Mouse (Mus musculus) cerebellum, adult 2 months (tissue): Measurements from ENCODE around the gene Minpp1. TPM values are rescaled to one million over a fixed set of nuclear protein-coding genes. Genes with fewer than 3 reads are reported as not detected.

Source experiments
- DNase-seq, 2 experiments: peaks; one replicate each; pipeline ENCODE4 v3.0.0; 2021
- H3K27ac ChIP-seq: fragments of 200-500 bp; 2 replicates; pipeline ENCODE4 v1.5.1; 2012; ENCODE audit warnings: low read length, control low read depth, inconsistent platforms; ENCODE audit not compliant: insufficient read depth
- H3K27me3 ChIP-seq: fragments of 200-500 bp; 2 replicates; pipeline ENCODE4 v1.6.1; 2012; ENCODE audit warnings: inconsistent platforms, mild to moderate bottlenecking, low read length, moderate library complexity; ENCODE audit not compliant: control insufficient read depth, insufficient read depth
- H3K4me1 ChIP-seq: fragments of 200-500 bp; 2 replicates; pipeline ENCODE4 v1.6.1; 2011; ENCODE audit warnings: low read length; ENCODE audit not compliant: control insufficient read depth, insufficient read depth
- H3K4me3 ChIP-seq: fragments of 200-500 bp; replicated peaks from 2 replicates; pipeline ENCODE3; 2011; ENCODE audit warnings: mild to moderate bottlenecking, low read depth, low read length, control low read depth; ENCODE audit not compliant: insufficient read depth
- CTCF ChIP-seq: fragments of 200-500 bp; IDR thresholded peaks from 2 replicates; pipeline ENCODE4 v1.5.1; 2011; ENCODE audit warnings: low read depth, mild to moderate bottlenecking, control low read depth, low read length, moderate library complexity, borderline replicate concordance; ENCODE audit not compliant: insufficient read depth
- POLR2A ChIP-seq: fragments of 200-500 bp; IDR thresholded peaks from 2 replicates; pipeline ENCODE4 v1.6.1; 2011; ENCODE audit warnings: low read length, control low read depth, borderline replicate concordance; ENCODE audit not compliant: insufficient read depth
- WGBS: fragments of 180-500 bp; shearing (Covaris S2); methylation state at CpG from one replicate; pipeline ENCODE4 v1.1.7; 2018; 5-methylcytosine and 5-hydroxymethylcytosine counted together
- polyA plus RNA-seq: library from polyadenylated mRNA; depleted of rRNA; stranded (reverse); fragments of >200 nt; gene quantifications from 2 replicates; pipeline ENCODE4 v1.2.3, GENCODE M21; 2012; rRNA removed

The Minpp1 gene
- polyA plus RNA-seq, 1 experiment = 41.3 TPM

GRCm38 (mm10) chr19:32551442-32551841 is 65.9 kb downstream of the Minpp1 start:
- WGBS = 62% methylated on average over 3 of the region's 3 CpGs
- DNase-seq = no peak
- no peaks in the 10 kb centered on the region for H3K27me3 ChIP-seq
- no peak overlapping the region for H3K27ac ChIP-seq
- TF ChIP-seq POLR2A (no peak), CTCF (no peak)
- H3K4me3 ChIP-seq = no peak overlapping the region
- H3K4me1 ChIP-seq = peaks cover 3% of the 10 kb centered on the region; the same call in 1 of the 2 replicates

GRCm38 (mm10) chr19:32552106-32552505 is 66.5 kb downstream of the Minpp1 start:
- H3K27me3 ChIP-seq = no peaks in the 10 kb centered on the region
- TF ChIP-seq POLR2A = no peak
- TF ChIP-seq CTCF = no peak
- WGBS = 50% methylated on average over 1 of the region's 1 CpGs
- H3K27ac ChIP-seq = no peak overlapping the region
- no peak for DNase-seq
- no peak overlapping the region for H3K4me3 ChIP-seq
- peaks cover 3% of the 10 kb centered on the region; the same call in 1 of the 2 replicates for H3K4me1 ChIP-seq

GRCm38 (mm10) chr19:32553310-32553709 is 67.7 kb downstream of the Minpp1 start:
- no peak for DNase-seq
- Histone ChIP-seq H3K4me1 (peaks cover 3% of the 10 kb centered on the region; the same call in 1 of the 2 replicates), H3K27ac (no peak overlapping the region), H3K27me3 (no peaks in the 10 kb centered on the region), H3K4me3 (no peak overlapping the region)
- no peak for TF ChIP-seq POLR2A
- no peak for TF ChIP-seq CTCF
- 76% methylated on average over 3 of the region's 3 CpGs for WGBS

GRCm38 (mm10) chr19:32555257-32555656 is 69.7 kb downstream of the Minpp1 start:
- Histone ChIP-seq H3K4me1 (peaks cover 3% of the 10 kb centered on the region; the same call in 1 of the 2 replicates), H3K27ac (no peak overlapping the region), H3K27me3 (no peaks in the 10 kb centered on the region), H3K4me3 (no peak overlapping the region)
- WGBS = 3% methylated on average over 3 of the region's 3 CpGs
- TF ChIP-seq POLR2A (no peak), CTCF (no peak)
- peak; percentile 10 to 37 for DNase-seq

Other genes starting within 250 kb of the Minpp1 start
- 34.7 and 38.8 TPM in 2 replicates for gene Sgms1, start 96.1 kb upstream of the Minpp1 start, polyA plus RNA-seq
- 22.4 and 27.8 TPM in 2 replicates for gene Rpl9-ps6, start 19.2 kb upstream of the Minpp1 start, polyA plus RNA-seq
- 4.9 TPM in 2 replicates for gene Papss2, start 110.0 kb downstream of the Minpp1 start, polyA plus RNA-seq